Mouse (Mus musculus): ENCODE results near the gene Fnip1. TPM values are rescaled to one million over a fixed set of nuclear protein-coding genes. Genes with fewer than 3 reads are reported as not detected.

Fnip1 gene
- polyA plus RNA-seq, 1 experiment from 2014 or later, result 10.6 TPM

DNA sequence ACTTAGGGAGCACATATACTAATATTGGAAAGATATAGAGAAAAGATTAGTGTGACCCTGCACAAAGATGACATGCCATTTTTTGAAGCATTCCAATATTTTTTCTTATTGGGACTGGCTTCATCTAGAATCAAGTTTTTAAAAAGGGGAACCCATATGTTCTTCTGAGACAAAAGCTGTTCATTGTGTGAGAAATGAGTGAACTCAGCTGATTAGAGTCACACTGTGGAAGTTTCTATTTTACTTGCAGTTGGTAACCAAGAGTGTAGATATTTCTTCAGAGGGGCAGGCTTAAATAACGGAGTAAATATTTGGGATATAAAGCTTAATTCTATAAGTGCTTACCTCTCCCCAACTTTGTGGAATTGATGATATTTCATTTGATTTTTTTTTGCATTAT, 20.2 kb downstream of the Fnip1 start:
- Histone ChIP-seq H3K36me3 (no peaks in the 10 kb centered on the region), H3K4me2 (replicated peaks) (no peak overlapping the region), H3K9me3 (replicated peaks) (no peaks in the 10 kb centered on the region), H3K9ac (no peak overlapping the region), H3K27ac (replicated peaks) (no peak overlapping the region), H3K4me1 (no peaks in the 10 kb centered on the region), H3K4me3 (replicated peaks) (no peak overlapping the region), H3K27me3 (no peaks in the 10 kb centered on the region)
- ATAC-seq (ENCODE audit: insufficient number of reproducible peaks, low FRiP score, low TSS enrichment, low read depth), result no peak
- whole genome bisulfite sequencing, result 94% methylated on average over 1 of the region's 1 CpGs

DNA sequence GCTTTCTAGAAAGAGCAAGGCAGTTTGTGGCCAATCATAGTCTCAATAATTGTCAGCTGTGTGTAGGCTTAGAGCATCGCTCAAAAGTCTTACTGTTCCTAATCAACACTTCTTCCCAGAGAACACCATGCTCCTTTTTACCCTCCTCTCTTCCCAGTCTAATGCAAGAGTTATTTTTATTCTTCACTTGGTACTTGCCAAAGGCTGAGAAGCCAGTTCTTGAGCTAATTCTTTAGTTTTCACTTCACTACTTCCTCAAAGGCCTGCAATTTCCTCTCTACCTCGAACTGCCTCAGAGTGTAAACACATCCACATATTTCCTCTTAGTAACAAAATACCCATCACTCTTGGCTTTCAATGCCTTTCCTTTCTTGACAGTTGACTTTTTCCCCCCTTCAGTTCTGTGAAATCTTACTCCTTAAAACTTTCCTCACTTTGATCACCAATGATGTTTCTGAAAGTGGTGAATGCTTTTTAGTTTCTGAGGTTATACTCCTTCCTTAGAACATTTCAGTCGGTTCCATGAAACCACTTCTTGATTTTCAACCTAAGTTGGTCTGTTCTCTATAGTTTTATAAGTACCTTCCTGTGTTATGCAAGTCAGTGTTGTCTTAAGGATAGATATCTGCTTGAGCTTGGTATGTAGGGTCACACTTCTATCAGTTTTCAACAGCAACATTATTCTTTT, 26.7 kb downstream of the Fnip1 start:
- no peak for ATAC-seq (ENCODE audit: insufficient number of reproducible peaks, low FRiP score, low TSS enrichment, low read depth)
- no peak overlapping the region for H3K4me2 ChIP-seq (replicated peaks)
- no peaks in the 10 kb centered on the region for H3K27me3 ChIP-seq
- H3K4me3 ChIP-seq (replicated peaks), result no peak overlapping the region
- no peaks in the 10 kb centered on the region for H3K36me3 ChIP-seq
- H3K27ac ChIP-seq (replicated peaks), result no peak overlapping the region
- no peaks in the 10 kb centered on the region for H3K4me1 ChIP-seq
- WGBS, result 43% methylated on average over 3 of the region's 3 CpGs
- H3K9ac ChIP-seq, result no peak overlapping the region
- no peaks in the 10 kb centered on the region for H3K9me3 ChIP-seq (replicated peaks)

DNA sequence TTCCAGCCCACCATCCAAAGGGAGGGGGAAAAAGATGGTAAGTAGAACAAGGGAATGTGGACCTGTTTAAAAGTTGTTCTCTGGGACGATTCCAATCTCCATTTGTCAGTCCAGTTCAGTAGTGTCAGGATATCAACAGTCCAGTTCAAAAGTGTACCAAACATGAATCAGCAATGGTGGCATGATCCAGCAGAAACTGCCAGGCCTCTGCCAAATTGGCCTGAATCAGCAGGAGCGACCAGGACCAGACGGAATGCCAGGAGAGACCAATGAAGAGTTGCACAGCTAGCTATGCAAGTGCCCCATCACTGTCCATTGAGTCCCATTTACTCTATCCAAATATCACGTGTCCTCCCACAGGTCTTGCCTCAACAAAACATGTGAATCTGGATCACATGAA, 34.2 kb downstream of the Fnip1 start:
- H3K9me3 ChIP-seq (replicated peaks), result no peaks in the 10 kb centered on the region
- H3K36me3 ChIP-seq, result peaks cover 11% of the 10 kb centered on the region
- 92% methylated on average over 4 of the region's 4 CpGs for WGBS
- no peak for ATAC-seq (ENCODE audit: insufficient number of reproducible peaks, low FRiP score, low TSS enrichment, low read depth)
- no peak overlapping the region for H3K9ac ChIP-seq
- H3K27me3 ChIP-seq, result no peaks in the 10 kb centered on the region
- H3K4me1 ChIP-seq, result no peaks in the 10 kb centered on the region
- no peak overlapping the region for H3K27ac ChIP-seq (replicated peaks)
- no peak overlapping the region for H3K4me3 ChIP-seq (replicated peaks)
- H3K4me2 ChIP-seq (replicated peaks), result no peak overlapping the region

DNA sequence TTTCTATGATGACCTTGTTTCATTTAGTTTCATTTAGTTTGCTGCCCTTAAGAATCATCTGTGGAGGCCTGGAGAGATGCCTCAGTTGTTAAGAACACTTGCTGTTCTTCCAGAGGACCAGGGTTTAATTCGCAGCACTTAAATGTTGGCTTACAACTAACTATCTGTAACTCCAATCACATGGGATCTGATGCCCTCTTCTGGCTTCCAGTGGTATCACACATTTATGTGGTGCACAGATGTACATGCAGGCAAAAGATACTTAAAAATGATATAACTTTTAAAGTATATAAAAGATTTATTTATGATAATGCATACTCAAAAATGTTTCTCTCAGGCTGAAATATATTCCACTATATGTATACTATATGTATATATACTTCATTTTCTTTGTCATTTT, 40.4 kb downstream of the Fnip1 start:
- Histone ChIP-seq H3K27ac (replicated peaks) (no peak overlapping the region), H3K27me3 (no peaks in the 10 kb centered on the region), H3K9ac (no peak overlapping the region), H3K4me3 (replicated peaks) (no peak overlapping the region), H3K9me3 (replicated peaks) (no peaks in the 10 kb centered on the region), H3K4me2 (replicated peaks) (no peak overlapping the region), H3K4me1 (no peaks in the 10 kb centered on the region), H3K36me3 (peaks cover 14% of the 10 kb centered on the region)
- ATAC-seq (ENCODE audit: insufficient number of reproducible peaks, low FRiP score, low TSS enrichment, low read depth), result no peak
- 85% methylated on average over 1 of the region's 1 CpGs for WGBS

DNA sequence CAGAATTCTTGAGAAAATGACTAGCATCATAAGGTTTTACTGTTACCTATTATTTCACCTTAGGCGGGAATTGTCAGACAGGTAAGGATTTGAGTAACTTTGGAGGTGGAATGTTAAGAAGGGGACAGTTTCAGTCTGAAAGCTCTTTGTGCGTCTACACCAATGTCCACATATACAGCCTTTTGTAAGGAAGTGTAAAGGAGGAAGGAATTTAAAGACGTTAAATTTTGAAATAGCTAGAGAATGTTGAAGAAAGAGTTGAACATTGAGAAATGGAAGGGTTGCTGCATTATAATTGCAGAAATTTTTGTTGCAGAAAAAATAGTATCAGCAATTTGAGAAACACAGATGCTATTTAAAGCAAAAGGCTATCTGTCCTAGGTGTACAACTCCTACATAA, 48.0 kb downstream of the Fnip1 start:
- Histone ChIP-seq H3K9ac (no peak overlapping the region), H3K27me3 (no peaks in the 10 kb centered on the region), H3K4me1 (no peaks in the 10 kb centered on the region), H3K4me2 (replicated peaks) (no peak overlapping the region), H3K4me3 (replicated peaks) (no peak overlapping the region), H3K9me3 (replicated peaks) (no peaks in the 10 kb centered on the region), H3K27ac (replicated peaks) (no peak overlapping the region), H3K36me3 (peaks cover 7% of the 10 kb centered on the region)
- no peak for ATAC-seq (ENCODE audit: insufficient number of reproducible peaks, low FRiP score, low TSS enrichment, low read depth)
- 91% methylated on average over 3 of the region's 3 CpGs for WGBS

DNA sequence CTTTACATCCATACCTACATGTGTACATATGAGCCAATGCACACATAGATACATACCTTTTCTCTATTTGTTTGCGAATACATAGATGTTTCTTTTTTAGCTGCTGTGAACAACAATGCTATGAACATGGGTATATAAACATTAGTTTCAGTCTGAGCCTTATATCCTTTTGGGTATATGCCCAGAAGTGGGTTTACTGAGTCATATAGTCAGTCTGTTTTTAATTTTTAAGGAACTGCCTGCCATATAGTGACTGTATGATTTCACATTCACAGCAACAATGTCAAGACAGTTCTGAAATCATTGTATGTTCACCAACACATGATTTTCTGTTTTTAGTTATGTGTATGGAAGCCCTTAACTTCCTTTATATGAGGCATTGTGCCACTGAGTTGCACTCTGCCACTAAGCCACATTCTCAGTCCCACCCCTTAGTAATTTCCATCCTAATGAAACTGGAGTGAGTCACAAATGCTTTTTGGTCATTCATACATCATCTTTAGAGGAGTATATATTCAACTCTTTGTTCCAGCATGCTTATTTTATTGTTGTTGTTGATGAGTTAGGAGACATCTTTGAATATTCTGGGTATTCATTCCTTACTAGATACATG, 54.1 kb downstream of the Fnip1 start:
- Histone ChIP-seq H3K36me3 (peaks cover 5% of the 10 kb centered on the region), H3K9ac (no peak overlapping the region), H3K27me3 (no peaks in the 10 kb centered on the region), H3K4me3 (replicated peaks) (no peak overlapping the region), H3K4me2 (replicated peaks) (no peak overlapping the region), H3K4me1 (no peaks in the 10 kb centered on the region), H3K27ac (replicated peaks) (no peak overlapping the region), H3K9me3 (replicated peaks) (no peaks in the 10 kb centered on the region)
- ATAC-seq (ENCODE audit: insufficient number of reproducible peaks, low FRiP score, low TSS enrichment, low read depth), result no peak
- WGBS, result 75% methylated on average over 1 of the region's 1 CpGs

DNA sequence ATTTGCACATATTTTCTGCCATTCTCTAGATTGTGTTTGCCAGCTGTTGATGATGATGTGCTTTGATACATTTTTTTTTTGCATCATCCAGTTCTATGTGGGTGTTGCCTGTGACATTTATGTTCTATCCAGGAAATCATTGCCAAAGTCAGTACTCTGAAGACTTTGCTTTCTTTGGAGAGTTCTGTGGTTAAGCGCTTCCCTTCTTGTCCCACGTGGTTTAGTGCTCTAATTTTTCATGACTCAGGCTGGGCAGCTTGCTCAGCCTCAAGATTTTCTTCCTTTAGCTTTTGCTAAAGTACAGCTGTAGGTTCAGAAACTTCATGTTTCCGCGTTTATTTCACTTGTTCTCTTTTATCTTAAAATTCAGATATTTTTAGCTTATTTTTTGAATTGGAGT, 54.6 kb downstream of the Fnip1 start:
- H3K4me2 ChIP-seq (replicated peaks), result no peak overlapping the region
- H3K9ac ChIP-seq, result no peak overlapping the region
- peaks cover 5% of the 10 kb centered on the region for H3K36me3 ChIP-seq
- no peak overlapping the region for H3K27ac ChIP-seq (replicated peaks)
- no peaks in the 10 kb centered on the region for H3K27me3 ChIP-seq
- 68% methylated on average over 4 of the region's 4 CpGs for WGBS
- no peaks in the 10 kb centered on the region for H3K4me1 ChIP-seq
- H3K4me3 ChIP-seq (replicated peaks), result no peak overlapping the region
- ATAC-seq (ENCODE audit: insufficient number of reproducible peaks, low FRiP score, low TSS enrichment, low read depth), result no peak
- H3K9me3 ChIP-seq (replicated peaks), result no peaks in the 10 kb centered on the region

DNA sequence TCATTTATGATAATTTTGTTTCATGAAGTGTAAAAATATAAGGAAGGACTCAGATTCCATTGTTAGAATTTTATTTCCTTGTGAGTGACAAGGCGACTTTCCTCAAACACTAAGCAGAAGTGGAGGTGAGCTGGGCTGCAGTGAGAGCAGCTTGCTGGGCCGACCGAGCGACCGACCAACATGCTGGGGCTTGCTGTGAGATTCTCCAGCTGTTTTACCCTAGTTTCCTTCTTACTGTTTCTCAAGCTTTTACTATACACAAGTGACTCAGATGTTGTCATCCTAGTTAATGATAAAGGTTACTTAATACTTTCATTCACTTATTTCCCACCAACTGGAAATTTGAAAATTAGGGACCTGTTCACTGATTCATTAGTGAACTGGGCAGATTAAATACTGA, 61.8 kb downstream of the Fnip1 start:
- Histone ChIP-seq H3K4me2 (replicated peaks) (no peak overlapping the region), H3K36me3 (peaks cover 17% of the 10 kb centered on the region), H3K9me3 (replicated peaks) (no peaks in the 10 kb centered on the region), H3K27me3 (no peaks in the 10 kb centered on the region), H3K4me3 (replicated peaks) (no peak overlapping the region), H3K9ac (no peak overlapping the region), H3K4me1 (no peaks in the 10 kb centered on the region), H3K27ac (replicated peaks) (no peak overlapping the region)
- WGBS, result 77% methylated on average over 5 of the region's 5 CpGs
- no peak for ATAC-seq (ENCODE audit: insufficient number of reproducible peaks, low FRiP score, low TSS enrichment, low read depth)

DNA sequence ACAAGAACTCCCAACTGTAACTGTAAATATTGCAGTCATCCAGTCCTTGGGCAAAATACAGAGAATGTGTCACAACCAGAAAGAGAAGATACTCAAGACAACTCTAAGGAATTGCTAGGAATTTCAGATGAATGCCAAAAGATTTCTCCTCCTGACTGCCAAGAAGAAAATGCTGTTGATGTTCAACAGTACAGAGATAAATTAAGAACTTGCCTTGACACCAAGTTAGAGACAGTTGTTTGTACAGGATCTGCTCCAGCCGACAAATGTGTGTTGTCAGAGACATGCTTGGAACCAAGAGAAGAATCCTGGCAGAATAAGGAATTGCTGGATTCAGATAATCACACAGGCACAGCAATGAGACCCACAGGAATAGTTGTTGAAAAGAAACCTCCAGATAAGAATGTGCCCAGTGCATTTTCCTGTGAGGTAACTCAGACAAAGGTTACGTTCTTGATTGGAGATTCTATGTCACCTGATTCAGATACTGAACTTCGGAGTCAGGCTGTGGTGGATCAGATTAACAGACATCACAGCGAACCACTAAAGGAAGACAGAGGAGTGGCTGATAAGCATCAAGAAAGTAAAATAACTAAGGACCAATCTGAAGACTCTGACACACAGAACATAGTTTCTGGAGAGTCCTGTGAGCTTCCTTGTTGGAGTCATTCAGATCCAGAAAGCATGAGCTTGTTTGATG, 64.7 kb downstream of the Fnip1 start:
- peaks cover 23% of the 10 kb centered on the region for H3K36me3 ChIP-seq
- no peak for ATAC-seq (ENCODE audit: insufficient number of reproducible peaks, low FRiP score, low TSS enrichment, low read depth)

DNA sequence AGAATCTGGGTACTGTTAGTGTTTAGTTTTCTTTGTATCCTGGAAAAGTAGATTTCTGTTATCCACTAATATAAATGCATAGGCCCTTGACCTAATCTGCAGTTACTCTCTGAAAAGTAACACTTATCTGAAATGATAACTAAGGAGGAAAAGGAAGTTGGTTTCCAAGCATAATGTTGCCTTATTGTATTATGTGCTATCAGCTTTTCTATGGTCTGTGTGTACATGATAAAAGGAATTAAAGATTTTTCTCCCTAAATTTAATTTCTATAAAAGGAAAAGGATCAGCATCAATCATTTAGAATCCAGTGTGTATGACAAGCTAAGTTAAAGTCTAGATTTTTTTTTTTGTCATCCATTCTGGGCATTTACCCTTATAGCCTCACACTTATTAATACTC, 75.6 kb downstream of the Fnip1 start:
- Histone ChIP-seq H3K9me3 (replicated peaks) (no peaks in the 10 kb centered on the region), H3K4me2 (replicated peaks) (no peak overlapping the region), H3K9ac (no peak overlapping the region), H3K4me1 (no peaks in the 10 kb centered on the region), H3K4me3 (replicated peaks) (no peak overlapping the region), H3K27me3 (no peaks in the 10 kb centered on the region), H3K27ac (replicated peaks) (no peak overlapping the region), H3K36me3 (peaks cover 16% of the 10 kb centered on the region; the same call in 1 of the 2 replicates)
- ATAC-seq (ENCODE audit: insufficient number of reproducible peaks, low FRiP score, low TSS enrichment, low read depth), result no peak

More for the DNA sequence above, 64.7 kb downstream of the Fnip1 start:
- no peak overlapping the region for H3K27ac ChIP-seq (replicated peaks)
- no peak overlapping the region for H3K4me3 ChIP-seq (replicated peaks)
- H3K27me3 ChIP-seq, result no peaks in the 10 kb centered on the region
- no peak overlapping the region for H3K4me2 ChIP-seq (replicated peaks)
- no peak overlapping the region for H3K9ac ChIP-seq
- no peaks in the 10 kb centered on the region for H3K9me3 ChIP-seq (replicated peaks)
- 78% methylated on average over 4 of the region's 4 CpGs for WGBS
- no peaks in the 10 kb centered on the region for H3K4me1 ChIP-seq

DNA sequence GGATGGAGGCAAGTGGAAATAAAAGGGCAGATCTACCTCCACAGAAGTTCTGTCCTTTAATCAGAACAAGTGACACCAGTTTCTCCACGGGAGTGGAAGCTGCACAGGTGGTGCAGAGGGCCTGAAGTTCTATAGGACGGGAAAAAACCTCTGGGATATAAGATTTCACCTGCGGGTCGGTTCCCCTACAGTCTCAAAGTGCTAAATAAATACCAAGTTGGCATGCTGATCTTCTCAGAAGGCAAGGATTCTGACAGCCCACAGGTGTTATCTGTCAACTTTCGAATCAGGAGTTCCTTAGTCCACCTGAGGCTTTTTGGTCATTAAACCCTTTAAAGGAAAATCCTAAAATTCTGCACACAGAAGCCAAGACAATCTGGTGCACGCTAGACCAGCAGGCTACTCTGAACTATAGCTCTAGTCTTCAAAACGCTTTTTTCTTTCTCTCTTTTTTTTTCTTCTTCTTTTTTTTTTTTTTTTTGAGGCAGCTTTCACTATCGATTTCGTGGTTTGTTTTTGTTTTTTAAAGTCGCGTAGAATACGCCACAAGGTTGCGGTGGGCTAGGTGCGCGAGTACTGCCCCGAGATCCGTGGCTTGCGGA, 84.0 kb downstream of the Fnip1 start:
- Histone ChIP-seq H3K4me3 (replicated peaks) (peak overlapping the region; percentile 98), H3K27ac (replicated peaks) (peak overlapping the region; percentile 99), H3K36me3 (no peaks in the 10 kb centered on the region), H3K9me3 (replicated peaks) (no peaks in the 10 kb centered on the region), H3K27me3 (no peaks in the 10 kb centered on the region), H3K4me2 (replicated peaks) (peak overlapping the region; percentile 59), H3K4me1 (peaks cover 11% of the 10 kb centered on the region; the same call in 1 of the 2 replicates), H3K9ac (no peak overlapping the region; the same call in none of the 2 replicates)
- no peak for ATAC-seq (ENCODE audit: insufficient number of reproducible peaks, low FRiP score, low TSS enrichment, low read depth)
- 1% methylated on average over 18 of the region's 18 CpGs for WGBS

Measured in embryonic facial prominence, embryonic 15.5 days (tissue).